Mouse (Mus musculus) lung, adult 2 months (tissue): ENCODE measurements around the gene Foxn1. TPM values are rescaled to one million over a fixed set of nuclear protein-coding genes. Genes with fewer than 3 reads are reported as not detected.

Experiments used
- DNase-seq: peaks from one replicate; pipeline ENCODE4 v3.0.0; 2022
- H3K4me1 ChIP-seq: fragments of 200-500 bp; 2 replicates; pipeline ENCODE4 v1.6.1; 2011; ENCODE audit warnings: low read length; ENCODE audit not compliant: control insufficient read depth, insufficient read depth
- H3K4me3 ChIP-seq: fragments of 200-500 bp; replicated peaks from 2 replicates; pipeline ENCODE3; 2011; ENCODE audit warnings: low read depth, mild to moderate bottlenecking, control low read depth, low read length; ENCODE audit errors: extremely low read depth
- CTCF ChIP-seq: fragments of 200-500 bp; IDR thresholded peaks from 2 replicates; pipeline ENCODE4 v1.5.1; 2011; ENCODE audit warnings: mild to moderate bottlenecking, low read length, control low read depth; ENCODE audit not compliant: insufficient read depth
- POLR2A ChIP-seq: fragments of 200-500 bp; IDR thresholded peaks from 2 replicates; pipeline ENCODE4 v1.6.1; 2011; ENCODE audit warnings: low read depth, mild to moderate bottlenecking, control low read depth, low read length, borderline replicate concordance; ENCODE audit errors: extremely low read depth
- WGBS: fragments of 180-500 bp; shearing (Covaris S2); methylation state at CpG from one replicate; pipeline ENCODE4 v1.1.7; 2018; 5-methylcytosine and 5-hydroxymethylcytosine counted together
- polyA plus RNA-seq: library from polyadenylated mRNA; depleted of rRNA; stranded (reverse); fragments of >200 nt; gene quantifications from 2 replicates; pipeline ENCODE4 v1.2.3, GENCODE M21; 2012

The Foxn1 gene
- polyA plus RNA-seq, 1 experiment: 0.62 TPM

GRCm38 (mm10) chr11:78380351-78380750, 6.0 kb downstream of the Foxn1 start:
- TF ChIP-seq CTCF: no peak
- TF ChIP-seq POLR2A: no peak
- Histone ChIP-seq H3K4me3 (no peak overlapping the region), H3K4me1 (no peaks in the 10 kb centered on the region)
- 64% methylated on average over 4 of the region's 4 CpGs for WGBS
- DNase-seq: no peak

GRCm38 (mm10) chr11:78377549-78378159, 8.7 kb downstream of the Foxn1 start:
- no peak overlapping the region for H3K4me3 ChIP-seq
- no peak for TF ChIP-seq CTCF
- no peak for TF ChIP-seq POLR2A
- no peak for DNase-seq
- WGBS: 36% methylated on average over 7 of the region's 12 CpGs
- H3K4me1 ChIP-seq: no peaks in the 10 kb centered on the region

- no peak overlapping the region for H3K4me3 ChIP-seq
- TF ChIP-seq CTCF: no peak
- TF ChIP-seq POLR2A: no peak
- H3K4me1 ChIP-seq: no peaks in the 10 kb centered on the region
- WGBS: 86% methylated on average over 8 of the region's 8 CpGs
- no peak for DNase-seq
Measured at GRCm38 (mm10) chr11:78374147-78374546, 12.2 kb downstream of the Foxn1 start.

GRCm38 (mm10) chr11:78372610-78373009, 13.7 kb downstream of the Foxn1 start:
- 56% methylated on average over 7 of the region's 7 CpGs for WGBS
- Histone ChIP-seq H3K4me1 (no peaks in the 10 kb centered on the region), H3K4me3 (no peak overlapping the region)
- no peak for TF ChIP-seq POLR2A
- TF ChIP-seq CTCF: no peak
- no peak for DNase-seq

GRCm38 (mm10) chr11:78372166-78372565, 14.2 kb downstream of the Foxn1 start:
- WGBS: 61% methylated on average over 3 of the region's 3 CpGs
- DNase-seq: no peak
- Histone ChIP-seq H3K4me3 (no peak overlapping the region), H3K4me1 (no peaks in the 10 kb centered on the region)
- TF ChIP-seq CTCF (no peak), POLR2A (no peak)

GRCm38 (mm10) chr11:78371711-78372110, 14.6 kb downstream of the Foxn1 start:
- no peak overlapping the region for H3K4me3 ChIP-seq
- TF ChIP-seq POLR2A: no peak
- no peak for TF ChIP-seq CTCF
- no peaks in the 10 kb centered on the region for H3K4me1 ChIP-seq
- WGBS: 93% methylated on average over 11 of the region's 11 CpGs
- DNase-seq: no peak

- no peak for DNase-seq
- TF ChIP-seq POLR2A (no peak), CTCF (no peak)
- WGBS: 18% methylated on average over 1 of the region's 1 CpGs
Measured at GRCm38 (mm10) chr11:78370389-78370788, 16.0 kb downstream of the Foxn1 start.

GRCm38 (mm10) chr11:78367456-78368225, 18.7 kb downstream of the Foxn1 start:
- WGBS: 79% methylated on average over 15 of the region's 15 CpGs
- no peak overlapping the region for H3K4me3 ChIP-seq
- H3K4me1 ChIP-seq: no peaks in the 10 kb centered on the region
- DNase-seq: no peak
- TF ChIP-seq CTCF: no peak
- no peak for TF ChIP-seq POLR2A

More at GRCm38 (mm10) chr11:78370389-78370788, 16.0 kb downstream of the Foxn1 start:
- Histone ChIP-seq H3K4me3 (no peak overlapping the region), H3K4me1 (no peaks in the 10 kb centered on the region)

- no peak for DNase-seq
- Histone ChIP-seq H3K4me1 (peaks cover 2% of the 10 kb centered on the region; the same call in 1 of the 2 replicates), H3K4me3 (no peak overlapping the region)
- TF ChIP-seq CTCF (no peak), POLR2A (no peak)
- 26% methylated on average over 8 of the region's 8 CpGs for WGBS
Measured at GRCm38 (mm10) chr11:78364103-78364502, 22.3 kb downstream of the Foxn1 start.
